Mouse (Mus musculus) heart, postnatal 36 days (tissue): ENCODE data around the gene Lrrc28. TPM values are rescaled to one million over a fixed set of nuclear protein-coding genes. Genes with fewer than 3 reads are reported as not detected.
A peak's percentile ranks its signal among the peaks of the same experiment; 100 is the strongest.
"Not testable (repeated sequence)": the region's sequence is repeated elsewhere in the genome, so short reads cannot be mapped to it uniquely, and the experiment has no call there.

Experiments used
- DNase-seq, 2 experiments: peaks; one replicate each; pipeline ENCODE4 v3.0.0; 2021 to 2022
- intact Hi-C: fragments of 180-260 bp; cut with DNase I; formaldehyde crosslinking; loops from one replicate; pipeline ENCODE4 v1.15.1; 2025
- total RNA-seq, 2 experiments: library from RNA; stranded (reverse); gene quantifications; 2 replicates each; pipeline ENCODE4 v1.2.3; 2021

Gene Lrrc28
- total RNA-seq, 2 experiments from 2014 or later: 16.8 to 17.3 TPM

GRCm38 (mm10) chr7:67546282-67546681 lies 98.8 kb downstream of the Lrrc28 start:
- intact Hi-C loops: loop anchor here (5.0 kb wide), 1 partner anchor 304 kb away; no protein-coding TSS in a partner anchor
- no peak for DNase-seq

- no peak for DNase-seq
- intact Hi-C loops: no loop called here
Measured at GRCm38 (mm10) chr7:67544586-67544985, 100.5 kb downstream of the Lrrc28 start.

GRCm38 (mm10) chr7:67543641-67544040 lies 101.4 kb downstream of the Lrrc28 start:
- intact Hi-C loops: no loop called here
- DNase-seq: no peak

GRCm38 (mm10) chr7:67536588-67537372 lies 108.3 kb downstream of the Lrrc28 start:
- DNase-seq: no peak
- intact Hi-C loops: no loop called here

GRCm38 (mm10) chr7:67535941-67536340 lies 109.1 kb downstream of the Lrrc28 start:
- intact Hi-C loops: no loop called here
- DNase-seq: no peak

DNA sequence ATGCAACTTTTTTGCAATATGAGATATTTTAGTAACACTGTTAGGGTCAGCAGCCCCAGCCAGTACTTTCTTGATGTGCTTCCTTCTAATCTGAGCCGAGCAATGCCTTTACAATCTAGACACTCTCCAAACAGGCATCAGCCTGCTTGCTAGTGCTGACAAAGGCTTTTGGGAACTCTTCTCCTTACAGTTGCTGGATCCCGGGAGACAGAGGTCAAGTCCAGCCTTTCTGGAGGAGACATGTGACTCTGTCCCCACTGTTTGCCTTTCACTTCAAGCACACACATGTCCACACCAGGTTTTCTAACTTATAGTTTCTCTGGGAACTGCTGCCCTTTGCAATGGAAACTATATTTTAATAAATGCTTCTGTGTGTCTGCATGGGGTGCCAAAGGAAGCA lies 114.1 kb downstream of the Lrrc28 start:
- intact Hi-C loops: no loop called here
- DNase-seq: no peak

- no peak for DNase-seq
- intact Hi-C loops: no loop called here
Measured at GRCm38 (mm10) chr7:67529381-67529780, 115.7 kb downstream of the Lrrc28 start.

DNA sequence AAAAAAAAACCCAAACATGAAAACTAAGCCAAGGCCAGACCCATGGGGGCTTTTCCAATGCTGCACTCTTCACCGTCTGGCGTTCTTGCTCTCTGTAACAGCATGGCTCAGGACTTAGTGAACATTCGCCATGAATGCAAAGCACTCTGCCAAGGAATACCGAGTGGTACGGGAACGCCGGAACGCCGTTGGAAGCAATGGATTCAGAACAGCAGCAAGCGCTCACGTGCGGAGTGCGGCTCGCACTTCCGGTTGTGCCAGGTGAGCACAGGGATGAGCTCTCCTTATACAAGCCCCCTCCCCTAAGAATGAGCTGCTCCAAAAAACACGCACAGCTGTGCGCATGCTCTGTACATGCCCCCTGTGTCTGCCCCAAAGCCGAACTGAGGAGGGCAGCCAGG lies 116.2 kb downstream of the Lrrc28 start:
- intact Hi-C loops: no loop called here
- no peak for DNase-seq

DNA sequence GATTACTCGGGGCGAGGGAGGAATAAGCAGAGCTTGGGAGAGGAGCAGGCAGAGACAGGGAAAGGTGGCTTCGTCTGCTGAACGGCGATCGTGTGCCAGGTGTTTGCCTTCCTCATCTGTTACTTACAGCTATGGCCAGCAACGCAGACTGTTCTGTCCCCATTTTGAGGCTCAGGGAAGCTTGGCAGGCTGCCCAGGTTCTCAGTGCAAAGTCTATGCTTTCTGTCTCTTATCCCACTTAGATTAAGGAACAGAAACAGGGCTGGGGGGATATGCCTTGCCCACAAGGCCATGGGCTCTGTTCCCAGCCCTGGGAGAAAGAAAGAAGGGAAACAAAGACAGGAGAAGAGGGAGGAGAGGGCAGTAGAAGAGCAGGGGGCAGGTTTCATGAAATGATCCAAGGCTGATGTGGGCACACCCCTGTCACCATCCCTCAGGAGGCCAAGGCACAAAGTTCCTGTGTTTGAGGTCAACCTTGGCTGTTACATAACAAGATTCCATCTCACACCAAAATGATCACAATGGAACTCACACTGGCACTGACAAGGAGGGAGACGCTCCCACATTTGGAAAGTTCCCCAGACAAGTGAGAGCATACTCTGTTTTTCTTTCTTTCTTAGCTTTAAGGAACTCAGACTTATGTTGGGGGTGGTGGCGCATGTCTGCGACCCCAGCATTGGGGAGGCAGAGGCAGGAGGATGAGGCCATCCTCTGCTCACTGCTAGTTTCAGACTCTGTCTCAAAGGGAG lies 116.8 kb downstream of the Lrrc28 start:
- peak; percentile 53 to 68 for DNase-seq
- intact Hi-C loops: no loop called here

DNA sequence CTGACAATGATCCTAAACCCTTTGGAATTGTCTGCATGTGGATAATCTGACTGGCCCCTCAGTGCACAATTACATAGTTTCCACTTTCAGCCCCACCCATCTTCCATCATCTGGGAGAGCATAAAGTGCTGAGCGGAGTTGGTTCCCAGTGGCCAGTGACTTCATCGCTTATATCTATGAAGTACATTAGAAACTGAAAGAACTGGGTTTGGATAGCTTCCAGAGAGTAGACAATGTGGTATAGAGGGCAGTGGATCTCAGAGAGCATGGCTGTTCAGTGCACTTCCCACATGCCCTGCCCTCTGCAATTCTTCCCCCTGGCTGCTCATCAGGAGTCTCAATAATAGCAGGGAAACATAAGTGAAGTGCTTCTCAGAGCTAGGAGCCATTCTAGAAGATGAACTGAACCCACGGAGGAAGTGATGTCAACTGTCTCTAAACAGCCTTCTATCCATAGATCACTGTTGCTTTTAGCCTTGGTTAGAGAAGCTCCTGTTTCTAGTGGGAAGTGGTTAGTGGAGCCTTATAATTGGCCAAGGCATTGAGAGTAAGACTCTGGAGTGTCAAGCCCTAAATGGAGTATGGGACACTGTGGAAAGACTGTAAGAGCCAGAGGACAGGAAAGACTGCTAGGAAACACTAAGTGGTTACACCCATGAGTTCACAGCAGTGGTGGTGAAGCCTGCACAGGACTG lies 119.0 kb downstream of the Lrrc28 start:
- DNase-seq: no peak
- intact Hi-C loops: no loop called here

DNA sequence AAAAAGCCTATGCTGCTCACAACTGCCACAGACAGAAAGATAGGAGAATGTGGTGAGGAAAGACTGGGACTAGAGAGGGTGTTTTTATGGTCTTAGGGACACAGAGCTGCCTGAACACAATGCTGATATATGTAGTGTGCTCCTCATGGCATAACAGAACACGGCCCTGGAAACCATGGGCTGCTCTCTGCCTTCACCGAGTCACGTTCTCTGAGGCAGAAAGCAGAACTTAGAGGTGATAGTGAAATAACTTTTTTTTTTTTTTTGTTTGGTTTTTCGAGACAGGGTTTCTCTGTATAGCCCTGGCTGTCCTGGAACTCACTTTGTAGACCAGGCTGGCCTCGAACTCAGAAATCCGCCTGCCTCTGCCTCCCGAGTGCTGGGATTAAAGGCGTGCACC lies 121.0 kb downstream of the Lrrc28 start:
- intact Hi-C loops: loop anchor here (5.0 kb wide), 1 partner anchor 282 kb away; no protein-coding TSS in a partner anchor
- DNase-seq: not testable (repeated sequence)

GRCm38 (mm10) chr7:67523400-67523799 lies 121.7 kb downstream of the Lrrc28 start:
- DNase-seq: no peak
- intact Hi-C loops: loop anchor here (5.0 kb wide), 1 partner anchor 281 kb away; no protein-coding TSS in a partner anchor

GRCm38 (mm10) chr7:67521731-67522130 lies 123.3 kb downstream of the Lrrc28 start:
- intact Hi-C loops: loop anchor here (5.0 kb wide), 1 partner anchor 279 kb away; no protein-coding TSS in a partner anchor

DNA sequence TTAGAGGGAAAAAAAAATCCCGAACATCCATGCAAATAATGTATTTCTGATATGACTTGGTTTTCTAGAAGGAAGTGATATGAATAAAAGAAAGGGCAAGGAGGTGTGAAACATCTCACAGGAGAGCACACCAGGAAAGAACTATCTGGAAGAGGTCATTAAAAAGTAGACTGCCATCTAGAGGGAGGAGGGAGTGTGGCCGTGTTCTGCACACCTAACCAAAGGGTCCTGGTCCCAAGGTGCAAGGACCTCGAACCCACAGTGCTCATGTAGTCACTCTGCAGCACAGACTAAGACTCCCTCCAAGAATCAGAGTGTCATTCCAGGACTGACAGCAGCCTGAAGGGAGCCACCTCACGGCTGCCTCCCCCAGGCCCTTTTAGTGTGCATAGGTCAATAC lies 124.1 kb downstream of the Lrrc28 start:
- DNase-seq: peak; percentile 23 to 27
- intact Hi-C loops: loop anchor here (5.0 kb wide), 1 partner anchor 279 kb away; no protein-coding TSS in a partner anchor

More at GRCm38 (mm10) chr7:67521731-67522130, 123.3 kb downstream of the Lrrc28 start:
- DNase-seq: not testable (repeated sequence)

- no peak for DNase-seq
- intact Hi-C loops: loop anchor here (5.0 kb wide), 1 partner anchor 278 kb away; no protein-coding TSS in a partner anchor
Measured at GRCm38 (mm10) chr7:67520001-67520400, 125.1 kb downstream of the Lrrc28 start.

GRCm38 (mm10) chr7:67515621-67516020 lies 129.4 kb downstream of the Lrrc28 start:
- intact Hi-C loops: loop anchor here (5.0 kb wide), 1 partner anchor 48 kb away; no protein-coding TSS in a partner anchor
- no peak for DNase-seq

- DNase-seq: peak; percentile 61 to 68
- intact Hi-C loops: loop anchor here (5.0 kb wide), 1 partner anchor 48 kb away; no protein-coding TSS in a partner anchor
Measured at GRCm38 (mm10) chr7:67514893-67515292, 130.2 kb downstream of the Lrrc28 start.

DNA sequence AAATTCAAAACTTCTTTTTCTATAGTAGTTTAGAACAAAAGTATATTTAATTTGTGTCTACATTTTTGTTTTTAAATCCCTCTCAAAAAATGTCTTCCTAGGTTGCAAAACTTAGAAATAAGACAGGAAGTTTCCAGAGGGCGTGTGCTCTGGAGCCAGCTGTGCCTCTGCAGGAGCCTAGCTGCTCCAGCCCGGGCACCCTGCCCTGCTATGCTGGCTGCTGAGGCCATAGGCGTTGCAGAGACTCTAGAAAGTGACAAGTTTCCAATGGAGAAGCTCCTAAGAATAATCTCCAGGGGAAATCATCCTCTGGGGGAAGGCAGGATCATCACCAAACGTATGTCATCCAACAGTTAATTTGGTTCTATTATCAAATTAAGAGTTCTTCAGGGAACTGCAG lies 130.7 kb downstream of the Lrrc28 start:
- intact Hi-C loops: no loop called here
- peak; percentile 48 to 55 for DNase-seq

- intact Hi-C loops: no loop called here
- no peak for DNase-seq
Measured at GRCm38 (mm10) chr7:67513656-67514055, 131.4 kb downstream of the Lrrc28 start.

DNA sequence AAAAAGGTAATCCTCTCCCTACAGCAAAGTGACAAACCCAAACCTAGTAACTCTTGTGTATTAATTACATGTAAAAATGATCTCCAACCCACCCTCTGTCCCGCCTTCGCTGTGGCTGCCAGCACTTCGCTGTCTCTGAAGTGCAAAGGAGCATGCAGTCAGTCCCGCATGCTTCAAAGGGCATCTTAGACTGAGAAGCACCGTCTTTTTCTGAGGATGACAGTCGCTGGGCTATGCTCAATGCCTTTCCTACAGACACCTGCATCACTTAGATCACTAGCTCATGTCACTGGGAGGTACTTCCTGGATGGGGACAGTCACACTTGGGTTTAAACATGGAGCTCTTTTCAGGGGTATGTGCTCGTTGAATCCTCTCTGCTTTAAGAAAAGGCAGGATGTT lies 133.5 kb downstream of the Lrrc28 start:
- no peak for DNase-seq
- intact Hi-C loops: no loop called here
